Mouse (Mus musculus) lung, postnatal 0 days (tissue): ENCODE data around the gene Fbl. TPM values are rescaled to one million over a fixed set of nuclear protein-coding genes. Genes with fewer than 3 reads are reported as not detected.
"Not testable (repeated sequence)": the region's sequence is repeated elsewhere in the genome, so short reads cannot be mapped to it uniquely, and the experiment has no call there.

ENCODE experiments used
- ATAC-seq: fragments of 200-750 bp; cut with Nextera tagmentation; 2 replicates; pipeline ENCODE4 v1.8.0; 2017; ENCODE audit warnings: moderate library complexity
- DNase-seq: peaks from one replicate; pipeline ENCODE4 v3.0.0-alpha.2; 2016; ENCODE audit warnings: low spot score
- H3K27ac ChIP-seq: fragments of 300-500 bp; sonication (generic); 2 replicates; pipeline ENCODE4 v1.5.1; 2014; ENCODE audit warnings: antibody characterized with exemption, mild to moderate bottlenecking, low read length, mixed read lengths
- H3K27me3 ChIP-seq: fragments of 300-500 bp; sonication (generic); replicated peaks from 2 replicates; pipeline ENCODE4 v1.6.1; 2014; ENCODE audit warnings: low read length, mixed read lengths; ENCODE audit not compliant: insufficient read depth
- H3K36me3 ChIP-seq: fragments of 300-500 bp; sonication (generic); 2 replicates; pipeline ENCODE4 v1.6.1; 2014; ENCODE audit warnings: low read length, mixed read lengths; ENCODE audit not compliant: insufficient read depth
- H3K4me1 ChIP-seq: fragments of 300-500 bp; sonication (generic); 2 replicates; pipeline ENCODE4 v1.6.1; 2014; ENCODE audit warnings: antibody characterized with exemption, low read depth, low read length, mixed read lengths; ENCODE audit not compliant: insufficient read depth
- H3K4me2 ChIP-seq: fragments of 300-500 bp; sonication (generic); replicated peaks from 2 replicates; pipeline ENCODE4 v1.6.1; 2014; ENCODE audit warnings: low read depth, mild to moderate bottlenecking, low read length, moderate library complexity, mixed read lengths
- H3K4me3 ChIP-seq: fragments of 300-500 bp; sonication (generic); 2 replicates; pipeline ENCODE4 v1.5.1; 2014; ENCODE audit warnings: low read depth, low read length
- H3K9ac ChIP-seq: fragments of 300-500 bp; sonication (generic); replicated peaks from 2 replicates; pipeline ENCODE4 v1.6.1; 2014; ENCODE audit warnings: low read depth, mild to moderate bottlenecking
- H3K9me3 ChIP-seq: fragments of 300-500 bp; sonication (generic); 2 replicates; pipeline ENCODE4 v1.6.1; 2016; ENCODE audit warnings: low read length, mixed read lengths
- WGBS: fragments of 180-500 bp; shearing (Covaris S2); extraction: QIAGEN DNeasy Blood & Tissue Kit; methylation state at CpG from one replicate; pipeline ENCODE4 v1.1.7; 2014; 5-methylcytosine and 5-hydroxymethylcytosine counted together
- polyA plus RNA-seq: library from polyadenylated mRNA; unstranded; fragments of >200 nt; fragmentation: Nextera tagmentation; extraction: Ambion mirVana; gene quantifications from 2 replicates; pipeline ENCODE4 v1.2.1, GENCODE M21; 2015

Gene Fbl
- polyA plus RNA-seq, 1 experiment from 2014 or later: 37.2 TPM

- not testable (repeated sequence) for H3K9me3 ChIP-seq, DNase-seq
- 82% methylated on average over 18 of the region's 20 CpGs for WGBS
Measured at GRCm38 (mm10) chr7:28218951-28219740, 49.6 kb downstream of the Fbl start.

GRCm38 (mm10) chr7:28226836-28227235, 57.3 kb downstream of the Fbl start:
- not testable (repeated sequence) for ATAC-seq

More at GRCm38 (mm10) chr7:28218951-28219740, 49.6 kb downstream of the Fbl start:
- not testable (repeated sequence) for H3K27me3 ChIP-seq, H3K4me2 ChIP-seq, H3K27ac ChIP-seq, H3K4me3 ChIP-seq, H3K9ac ChIP-seq, ATAC-seq, H3K36me3 ChIP-seq, H3K4me1 ChIP-seq

GRCm38 (mm10) chr7:28227421-28227820, 57.9 kb downstream of the Fbl start:
- not testable (repeated sequence) for H3K4me2 ChIP-seq, H3K4me1 ChIP-seq, H3K27ac ChIP-seq, ATAC-seq, H3K36me3 ChIP-seq, H3K27me3 ChIP-seq, DNase-seq, H3K9me3 ChIP-seq, H3K4me3 ChIP-seq, H3K9ac ChIP-seq
- WGBS: 88% methylated on average over 4 of the region's 4 CpGs

More at GRCm38 (mm10) chr7:28226836-28227235, 57.3 kb downstream of the Fbl start:
- H3K4me1 ChIP-seq, H3K9ac ChIP-seq, H3K4me2 ChIP-seq, H3K36me3 ChIP-seq, DNase-seq, H3K9me3 ChIP-seq, H3K27me3 ChIP-seq, H3K27ac ChIP-seq, H3K4me3 ChIP-seq: not testable (repeated sequence)
- 81% methylated on average over 4 of the region's 4 CpGs for WGBS

Other genes starting within 250 kb of the Fbl start
- 5.2 and 5.5 TPM in 2 replicates for gene Zfp974, start 240.2 kb upstream of the Fbl start, polyA plus RNA-seq
- 8.5 and 10.2 TPM in 2 replicates for gene Zfp780b, start 190.5 kb upstream of the Fbl start, polyA plus RNA-seq
- 1.0 TPM in 2 replicates for gene Zfp850, start 155.6 kb upstream of the Fbl start, polyA plus RNA-seq
- gene Psmc4, start 119.6 kb upstream of the Fbl start, polyA plus RNA-seq: 153 and 170 TPM in 2 replicates
- gene Fcgbp, start 98.5 kb upstream of the Fbl start, polyA plus RNA-seq: 1.9 and 2.2 TPM in 2 replicates
- gene 9530053A07Rik, start 40.2 kb upstream of the Fbl start, polyA plus RNA-seq: 0.50 and 0.51 TPM in 2 replicates
- gene Dyrk1b, start 9.8 kb downstream of the Fbl start, polyA plus RNA-seq: 11.6 and 12.2 TPM in 2 replicates
- 3.0 and 4.3 TPM in 2 replicates for gene Eid2, start 98.2 kb downstream of the Fbl start, polyA plus RNA-seq
- gene Eid2b, start 108.0 kb downstream of the Fbl start, polyA plus RNA-seq: 12.1 and 12.9 TPM in 2 replicates
- 0.10 and 0.18 TPM in 2 replicates for gene Selenov, start 121.5 kb downstream of the Fbl start, polyA plus RNA-seq
- 0.10 and 0.24 TPM in 2 replicates for gene Dll3, start 132.5 kb downstream of the Fbl start, polyA plus RNA-seq
- 51.8 and 54.8 TPM in 2 replicates for gene Timm50, start 142.4 kb downstream of the Fbl start, polyA plus RNA-seq
- gene Supt5, start 169.0 kb downstream of the Fbl start, polyA plus RNA-seq: 39.7 and 41.0 TPM in 2 replicates
- 623 and 695 TPM in 2 replicates for gene Rps16, start 180.9 kb downstream of the Fbl start, polyA plus RNA-seq
- gene Plekhg2, start 202.9 kb downstream of the Fbl start, polyA plus RNA-seq: 22.4 and 26.7 TPM in 2 replicates
- 48.3 and 55.7 TPM in 2 replicates for gene Zfp36, start 210.5 kb downstream of the Fbl start, polyA plus RNA-seq
- 29.9 and 30.2 TPM in 2 replicates for gene Med29, start 223.0 kb downstream of the Fbl start, polyA plus RNA-seq
- gene Paf1, start 223.2 kb downstream of the Fbl start, polyA plus RNA-seq: 49.1 and 55.0 TPM in 2 replicates